Mouse (Mus musculus) kidney, adult 8-10 months (tissue): ENCODE measurements around the gene Disp3.

ENCODE experiments used
- DNase-seq, 2 experiments: peaks; one replicate each; pipeline ENCODE4 v3.0.0; 2022

Disp3 gene

GRCm38 (mm10) chr4:148287041-148287440, 724 bp downstream of the Disp3 start:
- DNase-seq = no peak

- DNase-seq = peak in 1 of 2 experiments; percentile 12
Measured at GRCm38 (mm10) chr4:148286226-148287031, 1.3 kb downstream of the Disp3 start.

- no peak for DNase-seq
Measured at GRCm38 (mm10) chr4:148284219-148284618, 3.5 kb downstream of the Disp3 start.

GRCm38 (mm10) chr4:148276816-148277491, 10.8 kb downstream of the Disp3 start:
- no peak for DNase-seq

GRCm38 (mm10) chr4:148274671-148275070, 13.1 kb downstream of the Disp3 start:
- no peak for DNase-seq

- no peak for DNase-seq
Measured at GRCm38 (mm10) chr4:148273229-148273628, 14.5 kb downstream of the Disp3 start.

DNA sequence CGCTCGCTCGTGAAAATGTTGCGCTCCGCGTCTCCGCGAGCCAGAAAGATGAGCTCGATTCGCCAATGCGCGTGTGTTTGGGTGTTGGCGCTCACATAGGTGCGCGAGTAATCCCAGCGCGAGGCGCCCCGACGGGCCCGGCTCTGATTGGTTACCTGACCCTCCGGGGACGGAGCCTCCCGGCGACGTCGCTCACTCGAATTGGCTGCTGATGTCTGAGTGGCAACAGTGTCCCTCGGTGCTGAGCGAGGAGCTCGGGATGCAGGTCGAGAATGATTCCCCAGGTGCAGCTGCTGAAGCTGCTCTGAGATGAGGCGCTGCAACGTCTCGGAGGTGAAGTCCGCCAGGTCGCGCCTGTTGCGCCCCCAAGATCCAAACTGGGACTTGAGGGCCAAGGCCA, 16.1 kb downstream of the Disp3 start:
- DNase-seq = no peak

GRCm38 (mm10) chr4:148266973-148267507, 20.7 kb downstream of the Disp3 start:
- no peak for DNase-seq

- no peak for DNase-seq
Measured at GRCm38 (mm10) chr4:148259941-148260340, 27.8 kb downstream of the Disp3 start.

DNA sequence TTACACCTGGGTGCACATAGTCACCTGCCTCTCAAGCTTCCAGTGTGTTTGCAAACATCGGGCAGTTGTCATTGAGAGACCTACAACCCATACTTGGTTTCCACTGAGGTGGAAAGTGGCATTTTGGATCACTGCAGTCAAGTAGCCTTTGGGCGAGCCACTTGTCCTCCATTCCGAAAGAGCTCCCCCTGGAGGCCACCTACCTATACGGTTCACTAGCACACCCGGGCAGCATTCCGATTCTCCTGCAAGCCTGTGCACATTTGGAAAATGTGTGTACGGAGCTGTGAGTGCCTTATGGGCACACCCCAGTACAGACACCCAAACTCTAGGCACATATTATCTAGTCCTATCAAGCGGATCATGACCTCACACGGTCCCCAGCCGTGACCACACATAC, 38.4 kb downstream of the Disp3 start:
- DNase-seq = peak in 1 of 2 experiments; percentile 6

DNA sequence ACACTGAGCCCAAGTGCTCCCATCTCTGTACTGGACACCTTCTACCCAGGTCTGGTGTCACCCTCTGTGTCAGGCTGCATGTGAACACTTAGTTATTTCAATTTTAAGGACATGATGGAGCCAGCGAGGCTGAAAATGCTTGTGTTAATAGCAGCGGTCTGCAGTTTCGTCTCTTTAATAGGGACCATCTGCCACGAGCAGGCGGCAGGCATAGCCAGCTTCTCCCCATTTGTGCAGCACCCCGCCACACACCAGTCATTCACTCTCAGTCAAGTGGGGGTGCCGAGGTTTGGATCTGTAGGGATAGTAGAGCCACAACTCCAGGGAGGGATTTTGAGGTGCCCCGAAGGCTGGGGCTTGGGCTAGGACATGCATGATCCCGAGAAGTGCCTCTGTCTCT, 47.4 kb downstream of the Disp3 start:
- no peak for DNase-seq

GRCm38 (mm10) chr4:148239474-148240130, 48.2 kb downstream of the Disp3 start:
- DNase-seq = no peak

- DNase-seq = no peak
Measured at GRCm38 (mm10) chr4:148238919-148239318, 48.8 kb downstream of the Disp3 start.

- no peak for DNase-seq
Measured at GRCm38 (mm10) chr4:148238218-148238617, 49.5 kb downstream of the Disp3 start.

DNA sequence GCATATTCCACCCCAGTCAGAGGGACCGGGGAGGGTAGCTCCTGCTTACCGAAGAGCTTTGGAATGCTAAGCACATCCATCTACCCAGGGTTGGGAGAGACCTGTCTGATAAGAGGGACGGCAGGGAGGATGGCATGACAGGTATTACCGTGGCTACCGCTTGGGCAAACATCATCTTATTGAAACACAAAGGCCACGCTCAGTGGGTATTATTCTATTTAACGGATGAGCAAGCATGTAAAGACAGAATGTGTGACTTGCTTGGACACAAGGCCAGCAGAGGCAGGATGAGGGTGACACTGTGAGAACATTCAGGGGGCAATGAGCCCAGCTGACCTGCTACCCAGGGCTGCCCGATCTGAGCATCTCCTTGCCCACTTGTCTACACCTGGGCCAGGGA, 51.1 kb downstream of the Disp3 start:
- no peak for DNase-seq

DNA sequence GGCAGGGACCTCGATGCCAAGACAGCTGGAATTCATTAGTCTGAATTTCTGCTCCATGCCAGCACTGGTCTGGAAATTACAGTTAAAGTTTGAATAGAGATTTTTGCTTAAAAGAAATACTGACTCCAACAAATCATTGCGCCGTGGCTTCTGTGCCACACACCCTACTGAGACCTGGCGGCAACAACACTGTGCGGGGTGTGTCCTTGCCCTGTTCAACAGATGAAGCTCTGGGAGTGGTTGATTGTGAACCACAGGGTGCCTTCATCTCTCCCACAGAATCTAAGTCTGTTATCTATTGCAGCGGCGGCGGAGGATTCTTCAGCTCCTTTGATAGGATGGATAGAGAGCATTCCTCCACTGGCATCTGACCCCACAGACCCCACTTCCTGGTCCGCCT, 54.7 kb downstream of the Disp3 start:
- no peak for DNase-seq

GRCm38 (mm10) chr4:148232615-148233014, 55.1 kb downstream of the Disp3 start:
- no peak for DNase-seq

DNA sequence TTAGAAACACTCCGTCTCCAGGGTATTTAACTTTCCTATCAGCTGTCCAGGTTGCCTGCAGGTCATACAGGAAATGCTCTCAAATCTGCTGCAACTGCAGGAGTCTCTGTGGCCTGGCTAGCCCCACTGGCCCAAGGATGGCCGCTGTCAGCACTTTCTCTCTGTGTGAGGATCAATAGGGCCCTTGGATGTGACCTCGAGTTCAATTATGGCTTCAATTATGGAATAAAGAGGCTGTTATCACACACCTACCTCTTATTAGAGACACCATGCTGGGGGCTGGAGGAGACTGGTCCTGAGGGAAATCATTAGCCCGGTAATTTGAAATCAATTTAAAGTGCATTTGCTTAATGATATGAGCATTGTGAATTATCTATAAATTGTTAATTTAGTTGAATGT, 55.6 kb downstream of the Disp3 start:
- no peak for DNase-seq

DNA sequence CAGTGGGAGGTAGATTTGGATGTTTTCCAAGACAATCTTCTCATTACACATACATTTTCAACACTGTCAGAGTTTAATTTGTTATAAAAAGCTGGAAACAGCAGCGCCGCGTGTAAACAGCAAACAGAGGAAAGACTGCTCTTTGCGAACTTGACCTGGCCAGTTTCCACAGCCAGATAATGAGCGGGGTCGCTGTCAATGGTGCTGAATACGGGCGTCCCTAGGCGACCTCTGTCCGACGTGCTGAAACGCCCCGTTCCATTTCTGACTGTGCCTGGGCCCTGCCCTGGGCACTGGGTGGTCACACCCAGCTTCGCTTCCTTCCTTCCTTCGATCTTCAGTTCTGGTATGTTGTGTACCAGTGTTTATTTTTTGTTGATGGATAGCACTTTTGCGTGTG, 58.1 kb downstream of the Disp3 start:
- peak; percentile 11 to 44 for DNase-seq

GRCm38 (mm10) chr4:148222983-148223382, 64.8 kb downstream of the Disp3 start:
- DNase-seq = no peak

DNA sequence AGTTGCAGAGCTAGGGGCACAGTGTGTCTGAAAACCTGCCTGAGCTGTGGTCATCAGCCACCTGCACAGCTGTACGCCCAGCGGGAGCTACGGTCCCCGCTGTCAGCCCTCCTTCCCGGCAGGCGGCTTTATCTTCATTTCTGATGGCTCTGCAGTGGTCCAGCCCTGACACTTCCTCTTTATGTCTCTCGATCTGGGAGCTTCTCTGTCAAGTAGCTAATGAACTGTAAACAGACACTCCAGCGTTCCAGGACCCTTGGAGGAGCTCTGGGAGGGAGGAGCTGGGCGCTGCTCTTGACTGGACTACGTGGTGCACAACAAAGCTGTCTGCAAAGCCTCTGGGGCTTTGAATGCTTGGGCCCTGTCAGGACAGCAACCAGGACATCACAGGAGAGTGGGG, 67.1 kb downstream of the Disp3 start:
- no peak for DNase-seq

GRCm38 (mm10) chr4:148218238-148218637, 69.5 kb downstream of the Disp3 start:
- DNase-seq = no peak

DNA sequence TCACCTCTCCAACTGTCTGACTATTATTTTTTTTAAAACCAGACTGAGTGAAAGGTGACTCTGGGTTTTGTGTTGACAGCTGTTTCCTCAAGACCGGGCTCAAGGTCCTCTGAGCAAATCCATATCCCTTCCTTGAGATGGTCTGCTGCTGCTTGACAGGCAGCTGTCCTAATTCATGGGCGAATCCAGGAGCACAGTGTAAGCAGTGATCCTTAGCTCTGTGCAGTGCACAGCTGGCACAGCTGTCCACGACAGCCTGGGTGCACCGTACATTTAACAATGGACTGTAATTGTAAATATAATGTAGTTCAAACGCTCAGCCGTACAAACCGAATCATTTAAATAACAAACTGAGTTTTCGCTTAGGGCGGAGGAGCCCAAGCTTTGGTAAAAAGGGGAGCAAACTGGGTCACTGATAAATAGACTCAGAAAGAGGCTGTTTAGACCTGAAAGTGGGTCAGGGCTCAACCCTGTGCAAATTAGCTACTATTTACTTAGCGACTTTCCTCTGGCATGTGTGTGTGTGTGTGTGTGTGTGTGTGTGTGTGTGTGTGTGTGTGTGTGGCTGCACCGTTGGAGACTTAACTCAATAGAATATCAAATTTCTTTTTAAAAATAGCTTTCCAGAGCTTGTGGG, 72.4 kb downstream of the Disp3 start:
- no peak for DNase-seq
